Mouse (Mus musculus): ENCODE measurements around the gene Abtb2. TPM values are rescaled to one million over a fixed set of nuclear protein-coding genes. Genes with fewer than 3 reads are reported as not detected.
A peak's percentile ranks its signal among the peaks of the same experiment; 100 is the strongest.

Abtb2 gene
- polyA plus RNA-seq, 1 experiment from 2014 or later, result 18.6 TPM

DNA sequence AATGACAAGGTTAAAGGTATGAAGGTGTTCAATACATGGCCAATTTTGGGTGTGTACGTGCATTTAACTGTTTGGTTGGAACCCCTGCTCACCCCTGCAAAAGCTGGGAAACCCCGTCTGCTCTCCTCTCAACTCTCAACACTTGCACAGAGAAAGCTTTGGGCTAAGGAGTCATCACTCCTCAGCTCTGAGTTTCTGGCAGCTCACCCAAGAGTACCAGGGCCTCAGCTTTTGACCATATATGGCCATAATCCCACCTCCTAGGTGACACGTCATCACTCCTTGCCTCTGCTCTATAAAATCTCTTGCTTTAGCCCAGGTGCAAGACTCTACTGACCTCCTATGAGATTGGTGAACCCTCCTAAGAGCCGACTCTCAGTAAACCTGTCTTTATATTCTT lies 5.2 kb upstream of the Abtb2 start:
- WGBS, result 61% methylated on average over 4 of the region's 4 CpGs

DNA sequence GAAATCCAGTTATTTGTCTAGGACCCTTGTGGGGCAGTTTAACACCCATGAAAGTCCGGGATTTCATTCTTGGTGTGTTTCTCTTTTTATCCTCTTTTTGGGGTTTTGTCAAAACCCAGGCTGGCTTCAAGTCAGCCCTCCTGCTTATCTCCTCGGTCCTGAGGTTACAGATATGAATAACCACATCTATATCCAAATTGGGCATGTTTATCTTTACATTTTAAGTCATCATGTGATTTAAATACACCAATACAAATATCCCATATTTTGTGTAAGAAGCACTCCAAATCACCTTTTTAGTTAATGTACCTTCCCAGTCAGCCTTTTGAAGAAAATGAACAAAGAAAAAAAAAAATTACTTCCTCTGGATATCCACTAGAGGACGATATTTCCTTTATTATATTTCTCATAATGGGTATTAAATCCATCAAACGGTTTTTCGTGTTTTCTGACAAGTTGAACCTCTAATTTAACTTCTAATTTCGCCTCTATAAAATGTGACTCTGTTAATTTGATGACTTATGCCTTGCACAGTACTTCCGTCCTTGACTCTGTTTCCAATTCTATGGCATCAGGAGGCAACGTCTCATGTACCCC lies 1.6 kb upstream of the Abtb2 start:
- 17% methylated on average over 8 of the region's 8 CpGs for WGBS

More for the DNA sequence above, 5.2 kb upstream of the Abtb2 start:
- H3K9me3 ChIP-seq (ENCODE audit: control insufficient read depth, low read length), result no peaks in the 10 kb centered on the region
- no peaks in the 10 kb centered on the region for H3K36me3 ChIP-seq (ENCODE audit: control insufficient read depth, insufficient read depth, low read length)
- no peak for ATAC-seq (ENCODE audit: insufficient number of reproducible peaks, insufficient read depth, low FRiP score, low read depth)
- H3K9ac ChIP-seq (ENCODE audit: low read length), result no peak overlapping the region
- H3K27me3 ChIP-seq (ENCODE audit: control insufficient read depth, insufficient read depth, low read length), result no peaks in the 10 kb centered on the region; the same call in 1 of the 2 replicates
- H3K4me2 ChIP-seq (ENCODE audit: low read length), result no peak overlapping the region
- H3K27ac ChIP-seq (replicated peaks in 1 of 2; ENCODE audit: control insufficient read depth in 1 of 2, insufficient read depth in 1 of 2, low read depth in 2 of 2, low read length in 2 of 2), result no peak overlapping the region
- H3K4me3 ChIP-seq (ENCODE audit: control insufficient read depth in 1 of 2, insufficient read depth in 1 of 2, low read depth in 1 of 2, low read length in 2 of 2), result no peak overlapping the region
- peaks cover 5 to 8% of the 10 kb centered on the region in 2 experiments for H3K4me1 ChIP-seq (ENCODE audit: control insufficient read depth in 2 of 2, insufficient read depth in 2 of 2, low read length in 2 of 2)

DNA sequence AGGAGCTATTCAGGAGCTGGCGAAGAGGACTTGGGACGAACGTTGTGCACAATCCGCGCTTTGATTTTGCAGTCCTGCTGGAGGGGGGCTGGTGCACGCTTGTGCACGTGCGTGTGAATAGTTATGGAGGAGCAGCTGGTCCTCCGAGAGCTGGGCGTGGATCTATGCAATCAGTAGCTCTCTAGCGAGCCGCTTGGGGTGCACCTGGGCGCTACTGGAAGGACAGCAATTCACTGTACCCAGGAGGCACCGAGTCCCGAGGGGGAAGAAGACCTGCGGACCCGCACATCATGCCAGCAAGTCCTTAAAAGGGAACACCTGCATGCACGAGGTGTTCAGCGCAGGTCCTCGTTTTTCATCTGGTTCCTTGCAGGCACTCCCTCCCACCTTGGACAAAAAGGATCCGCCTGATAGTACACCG lies 929 bp upstream of the Abtb2 start:
- no peak for ATAC-seq (ENCODE audit: insufficient number of reproducible peaks, insufficient read depth, low FRiP score, low read depth)

More for the DNA sequence above, 1.6 kb upstream of the Abtb2 start:
- no peak overlapping the region for H3K27ac ChIP-seq (replicated peaks in 1 of 2; ENCODE audit: control insufficient read depth in 1 of 2, insufficient read depth in 1 of 2, low read depth in 2 of 2, low read length in 2 of 2)
- ATAC-seq (ENCODE audit: insufficient number of reproducible peaks, insufficient read depth, low FRiP score, low read depth), result no peak
- H3K9ac ChIP-seq (ENCODE audit: low read length), result peak overlapping the region; percentile 68
- H3K36me3 ChIP-seq (ENCODE audit: control insufficient read depth, insufficient read depth, low read length), result no peaks in the 10 kb centered on the region
- H3K4me3 ChIP-seq (ENCODE audit: control insufficient read depth in 1 of 2, insufficient read depth in 1 of 2, low read depth in 1 of 2, low read length in 2 of 2), result peak overlapping the region in 1 of 2 experiments; percentile 66; a peak in 3 of 4 replicates
- H3K9me3 ChIP-seq (ENCODE audit: control insufficient read depth, low read length), result no peaks in the 10 kb centered on the region
- H3K4me2 ChIP-seq (ENCODE audit: low read length), result peak overlapping the region; percentile 93
- no peaks in the 10 kb centered on the region; the same call in 1 of the 2 replicates for H3K27me3 ChIP-seq (ENCODE audit: control insufficient read depth, insufficient read depth, low read length)
- H3K4me1 ChIP-seq (ENCODE audit: control insufficient read depth in 2 of 2, insufficient read depth in 2 of 2, low read length in 2 of 2), result peaks cover 5 to 22% of the 10 kb centered on the region in 2 experiments

DNA sequence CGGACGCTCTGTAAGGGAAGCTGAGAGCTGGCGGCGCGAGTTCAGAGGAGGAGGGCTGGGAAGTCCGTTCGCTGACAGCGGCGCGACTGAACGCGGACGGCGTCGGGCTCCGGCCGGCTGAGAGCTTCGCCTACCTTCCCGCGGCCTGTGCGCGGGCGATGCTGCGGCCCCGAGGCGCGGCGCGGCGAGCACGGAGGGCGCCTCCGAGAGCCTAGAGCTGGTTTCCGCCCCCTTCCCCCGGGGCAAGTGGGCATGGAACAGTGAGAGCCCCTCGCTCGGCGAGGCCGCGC lies 258 bp downstream of the Abtb2 start:
- peak overlapping the region; percentile 93 for H3K4me2 ChIP-seq (ENCODE audit: low read length)
- peaks cover 11 to 34% of the 10 kb centered on the region in 2 experiments for H3K4me1 ChIP-seq (ENCODE audit: control insufficient read depth in 2 of 2, insufficient read depth in 2 of 2, low read length in 2 of 2)
- peak overlapping the region; percentile 61 to 91 for H3K27ac ChIP-seq (replicated peaks in 1 of 2; ENCODE audit: control insufficient read depth in 1 of 2, insufficient read depth in 1 of 2, low read depth in 2 of 2, low read length in 2 of 2)
- no peaks in the 10 kb centered on the region for H3K36me3 ChIP-seq (ENCODE audit: control insufficient read depth, insufficient read depth, low read length)
- H3K9ac ChIP-seq (ENCODE audit: low read length), result peak overlapping the region; percentile 92
- no peaks in the 10 kb centered on the region for H3K9me3 ChIP-seq (ENCODE audit: control insufficient read depth, low read length)
- ATAC-seq (ENCODE audit: insufficient number of reproducible peaks, insufficient read depth, low FRiP score, low read depth), result peak; percentile 27
- WGBS, result 0% methylated on average over 40 of the region's 40 CpGs
- H3K27me3 ChIP-seq (ENCODE audit: control insufficient read depth, insufficient read depth, low read length), result no peaks in the 10 kb centered on the region; the same call in 1 of the 2 replicates
- peak overlapping the region; percentile 66 to 81 for H3K4me3 ChIP-seq (ENCODE audit: control insufficient read depth in 1 of 2, insufficient read depth in 1 of 2, low read depth in 1 of 2, low read length in 2 of 2)

More for the DNA sequence above, 929 bp upstream of the Abtb2 start:
- Histone ChIP-seq H3K4me1 (ENCODE audit: control insufficient read depth in 2 of 2, insufficient read depth in 2 of 2, low read length in 2 of 2) (peaks cover 9 to 28% of the 10 kb centered on the region in 2 experiments), H3K9ac (ENCODE audit: low read length) (peak overlapping the region; percentile 68), H3K27ac (replicated peaks in 1 of 2; ENCODE audit: control insufficient read depth in 1 of 2, insufficient read depth in 1 of 2, low read depth in 2 of 2, low read length in 2 of 2) (peak overlapping the region in 1 of 2 experiments; percentile 51; a peak in 2 of 4 replicates), H3K4me2 (ENCODE audit: low read length) (peak overlapping the region; percentile 93), H3K4me3 (ENCODE audit: control insufficient read depth in 1 of 2, insufficient read depth in 1 of 2, low read depth in 1 of 2, low read length in 2 of 2) (peak overlapping the region; percentile 57 to 66), H3K36me3 (ENCODE audit: control insufficient read depth, insufficient read depth, low read length) (no peaks in the 10 kb centered on the region), H3K9me3 (ENCODE audit: control insufficient read depth, low read length) (no peaks in the 10 kb centered on the region), H3K27me3 (ENCODE audit: control insufficient read depth, insufficient read depth, low read length) (no peaks in the 10 kb centered on the region; the same call in 1 of the 2 replicates)
- 1% methylated on average over 22 of the region's 22 CpGs for WGBS

DNA sequence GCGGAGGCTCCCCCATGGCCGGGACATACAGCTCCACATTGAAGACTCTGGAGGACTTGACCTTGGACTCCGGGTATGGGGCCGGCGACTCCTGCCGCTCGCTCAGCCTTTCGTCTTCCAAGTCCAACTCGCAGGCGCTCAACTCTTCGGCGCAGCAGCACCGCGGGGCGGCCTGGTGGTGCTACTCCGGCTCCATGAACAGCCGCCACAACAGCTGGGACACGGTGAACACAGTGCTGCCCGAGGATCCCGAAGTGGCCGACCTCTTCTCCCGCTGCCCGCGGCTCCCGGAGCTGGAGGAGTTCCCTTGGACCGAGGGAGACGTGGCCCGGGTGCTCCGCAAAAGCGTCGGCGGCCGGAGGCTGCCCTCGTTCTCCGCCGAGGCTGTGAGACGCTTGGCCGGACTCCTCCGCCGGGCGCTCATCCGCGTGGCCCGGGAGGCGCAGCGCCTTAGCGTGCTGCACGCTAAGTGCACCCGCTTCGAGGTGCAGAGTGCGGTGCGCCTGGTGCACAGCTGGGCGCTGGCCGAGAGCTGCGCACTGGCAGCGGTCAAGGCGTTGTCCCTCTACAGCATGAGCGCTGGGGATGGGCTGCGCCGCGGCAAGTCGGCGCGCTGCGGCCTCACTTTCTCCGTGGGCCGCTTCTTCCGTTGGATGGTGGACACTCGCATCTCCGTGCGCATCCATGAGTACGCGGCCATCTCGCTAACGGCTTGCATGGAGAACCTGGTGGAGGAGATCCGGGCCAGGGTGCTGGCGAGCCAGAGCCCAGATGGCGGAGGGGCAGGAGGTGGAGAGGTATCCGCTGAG lies 807 bp downstream of the Abtb2 start:
- H3K27ac ChIP-seq (replicated peaks in 1 of 2; ENCODE audit: control insufficient read depth in 1 of 2, insufficient read depth in 1 of 2, low read depth in 2 of 2, low read length in 2 of 2), result peak overlapping the region; percentile 61 to 91
- H3K4me2 ChIP-seq (ENCODE audit: low read length), result peak overlapping the region; percentile 93
- ATAC-seq (ENCODE audit: insufficient number of reproducible peaks, insufficient read depth, low FRiP score, low read depth), result peak; percentile 29; the same call in 1 of the 2 replicates
- H3K9me3 ChIP-seq (ENCODE audit: control insufficient read depth, low read length), result no peaks in the 10 kb centered on the region
- peak overlapping the region; percentile 66 to 81 for H3K4me3 ChIP-seq (ENCODE audit: control insufficient read depth in 1 of 2, insufficient read depth in 1 of 2, low read depth in 1 of 2, low read length in 2 of 2)
- H3K4me1 ChIP-seq (ENCODE audit: control insufficient read depth in 2 of 2, insufficient read depth in 2 of 2, low read length in 2 of 2), result peaks cover 11 to 34% of the 10 kb centered on the region in 2 experiments
- H3K9ac ChIP-seq (ENCODE audit: low read length), result peak overlapping the region; percentile 92
- no peaks in the 10 kb centered on the region; the same call in 1 of the 2 replicates for H3K27me3 ChIP-seq (ENCODE audit: control insufficient read depth, insufficient read depth, low read length)
- H3K36me3 ChIP-seq (ENCODE audit: control insufficient read depth, insufficient read depth, low read length), result no peaks in the 10 kb centered on the region
- WGBS, result under 1% methylated on average over 79 of the region's 79 CpGs

DNA sequence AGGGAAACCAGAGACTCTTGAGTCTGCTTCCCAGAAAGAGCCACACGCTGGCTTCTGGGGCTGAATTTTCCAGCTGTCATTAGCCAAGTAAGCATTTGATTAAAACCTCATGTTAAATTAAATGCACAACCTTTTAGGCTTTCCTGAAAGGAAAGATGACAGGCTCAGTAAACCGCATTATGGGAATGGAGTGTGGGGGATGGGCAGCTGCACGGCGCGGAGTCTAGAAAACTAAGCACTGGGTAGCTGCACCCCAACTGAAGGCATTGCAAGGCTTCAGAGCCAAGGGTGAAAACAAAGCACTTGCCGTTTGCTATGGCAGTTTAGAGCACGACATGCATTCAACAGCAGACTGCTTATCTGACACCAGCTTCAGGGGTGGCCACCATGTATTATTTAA lies 2.1 kb downstream of the Abtb2 start:
- H3K9me3 ChIP-seq (ENCODE audit: control insufficient read depth, low read length), result no peaks in the 10 kb centered on the region
- no peak for ATAC-seq (ENCODE audit: insufficient number of reproducible peaks, insufficient read depth, low FRiP score, low read depth)
- H3K27me3 ChIP-seq (ENCODE audit: control insufficient read depth, insufficient read depth, low read length), result no peaks in the 10 kb centered on the region; the same call in 1 of the 2 replicates
- whole genome bisulfite sequencing, result 16% methylated on average over 7 of the region's 7 CpGs
- H3K4me1 ChIP-seq (ENCODE audit: control insufficient read depth in 2 of 2, insufficient read depth in 2 of 2, low read length in 2 of 2), result peaks cover 14 to 39% of the 10 kb centered on the region in 2 experiments
- peak overlapping the region; percentile 66 to 81 for H3K4me3 ChIP-seq (ENCODE audit: control insufficient read depth in 1 of 2, insufficient read depth in 1 of 2, low read depth in 1 of 2, low read length in 2 of 2)
- peak overlapping the region in 1 of 2 experiments; percentile 91; a peak in 1 of 4 replicates for H3K27ac ChIP-seq (replicated peaks in 1 of 2; ENCODE audit: control insufficient read depth in 1 of 2, insufficient read depth in 1 of 2, low read depth in 2 of 2, low read length in 2 of 2)
- peak overlapping the region; percentile 93 for H3K4me2 ChIP-seq (ENCODE audit: low read length)
- H3K9ac ChIP-seq (ENCODE audit: low read length), result peak overlapping the region; percentile 92
- H3K36me3 ChIP-seq (ENCODE audit: control insufficient read depth, insufficient read depth, low read length), result no peaks in the 10 kb centered on the region

DNA sequence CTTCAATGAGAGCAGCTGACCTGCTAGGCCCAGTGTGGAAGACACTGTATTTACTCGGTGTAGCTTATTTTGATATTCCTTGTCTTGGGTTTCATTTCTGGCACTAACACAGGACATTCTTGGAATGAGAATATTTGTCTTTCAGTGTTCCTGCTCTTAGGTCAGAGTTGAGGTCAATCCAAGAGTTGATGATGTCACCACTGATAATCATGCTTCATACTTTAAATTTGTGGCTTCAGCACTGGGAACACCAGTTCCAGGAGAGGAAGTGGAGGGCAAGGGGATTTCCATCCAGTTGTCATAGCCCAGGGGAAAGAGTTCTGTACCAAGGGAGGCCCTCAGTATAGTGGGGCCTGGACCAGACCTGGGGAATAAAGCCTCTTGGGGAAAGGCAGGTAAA lies 3.6 kb downstream of the Abtb2 start:
- no peaks in the 10 kb centered on the region for H3K27me3 ChIP-seq (ENCODE audit: control insufficient read depth, insufficient read depth, low read length)
- H3K4me1 ChIP-seq (ENCODE audit: control insufficient read depth in 2 of 2, insufficient read depth in 2 of 2, low read length in 2 of 2), result peaks cover 14 to 39% of the 10 kb centered on the region in 2 experiments
- 4% methylated on average over 1 of the region's 1 CpGs for WGBS
- no peak for ATAC-seq (ENCODE audit: insufficient number of reproducible peaks, insufficient read depth, low FRiP score, low read depth)
- H3K27ac ChIP-seq (replicated peaks in 1 of 2; ENCODE audit: control insufficient read depth in 1 of 2, insufficient read depth in 1 of 2, low read depth in 2 of 2, low read length in 2 of 2), result peak overlapping the region in 1 of 2 experiments; percentile 52; a peak in 3 of 4 replicates
- H3K9ac ChIP-seq (ENCODE audit: low read length), result peak overlapping the region; percentile 92
- H3K4me3 ChIP-seq (ENCODE audit: control insufficient read depth in 1 of 2, insufficient read depth in 1 of 2, low read depth in 1 of 2, low read length in 2 of 2), result peak overlapping the region in 1 of 2 experiments; percentile 66; a peak in 2 of 4 replicates
- H3K36me3 ChIP-seq (ENCODE audit: control insufficient read depth, insufficient read depth, low read length), result no peaks in the 10 kb centered on the region
- peak overlapping the region; percentile 93 for H3K4me2 ChIP-seq (ENCODE audit: low read length)
- H3K9me3 ChIP-seq (ENCODE audit: control insufficient read depth, low read length), result no peaks in the 10 kb centered on the region

Data from heart, embryonic 14.5 days (tissue).